Mouse (Mus musculus) testis, adult 2 months (tissue): ENCODE measurements around the gene Zfp775.

Source experiments
- CTCF ChIP-seq: fragments of 200-500 bp; IDR thresholded peaks from 2 replicates; pipeline ENCODE4 v1.5.1; 2012; ENCODE audit warnings: low read depth, mild to moderate bottlenecking, inconsistent platforms, low read length, moderate library complexity; ENCODE audit not compliant: control insufficient read depth, insufficient read depth, insufficient replicate concordance
- POLR2A ChIP-seq: fragments of 200-500 bp; IDR thresholded peaks from 2 replicates; pipeline ENCODE4 v1.6.1; 2012; ENCODE audit warnings: low read depth, mild to moderate bottlenecking, inconsistent platforms, low read length, moderate library complexity; ENCODE audit not compliant: control insufficient read depth

DNA sequence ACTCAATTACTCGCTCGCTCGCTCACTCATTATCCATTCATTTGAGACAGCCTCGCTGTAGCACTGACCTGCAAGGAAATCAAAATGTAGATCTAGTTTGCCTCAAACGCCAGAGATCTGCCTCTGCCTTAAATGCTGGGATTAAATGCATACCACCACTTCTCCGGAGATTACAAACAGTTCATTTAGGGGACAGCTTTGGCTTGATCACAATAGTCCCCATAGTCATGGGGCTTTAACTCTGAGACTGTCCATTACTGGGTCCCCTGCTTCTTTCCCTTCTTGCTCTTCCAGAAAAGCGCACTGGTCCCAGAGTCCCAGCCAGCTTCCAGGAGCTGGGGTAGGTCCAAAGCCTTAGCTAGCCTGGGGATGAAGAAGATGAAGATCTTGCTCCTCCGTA, 24.6 kb downstream of the Zfp775 start, which contains the start of gene AI854703:
- TF ChIP-seq CTCF (no peak), POLR2A (no peak)
